Mouse (Mus musculus) hindbrain, embryonic 14.5 days (tissue): ENCODE results near the gene Srp68. TPM values are rescaled to one million over a fixed set of nuclear protein-coding genes. Genes with fewer than 3 reads are reported as not detected.
A peak's percentile ranks its signal among the peaks of the same experiment; 100 is the strongest.

ENCODE experiments used
- ATAC-seq: fragments of 200-750 bp; cut with Nextera tagmentation; 2 replicates; pipeline ENCODE4 v1.8.0; 2017; ENCODE audit warnings: moderate number of reproducible peaks, mild to moderate bottlenecking, moderate TSS enrichment, moderate library complexity; ENCODE audit not compliant: low FRiP score
- DNase-seq: peaks from one replicate; pipeline ENCODE4 v3.0.0-alpha.2; 2015; ENCODE audit warnings: low spot score
- H3K27ac ChIP-seq: fragments of 300-500 bp; sonication (generic); 2 replicates; pipeline ENCODE4 v1.5.1; 2014; ENCODE audit warnings: mild to moderate bottlenecking, moderate library complexity
- H3K27me3 ChIP-seq: fragments of 300-500 bp; sonication (generic); 2 replicates; pipeline ENCODE4 v1.6.1; 2014; ENCODE audit warnings: mild to moderate bottlenecking, low read length, mixed read lengths; ENCODE audit not compliant: control insufficient read depth, insufficient read depth
- H3K36me3 ChIP-seq: fragments of 300-500 bp; sonication (generic); replicated peaks from 2 replicates; pipeline ENCODE4 v1.6.1; 2014; ENCODE audit not compliant: control insufficient read depth, insufficient read depth
- H3K4me1 ChIP-seq: fragments of 300-500 bp; sonication (generic); replicated peaks from 2 replicates; pipeline ENCODE4 v1.6.1; 2014; ENCODE audit warnings: antibody characterized with exemption, low read length, mixed read lengths; ENCODE audit not compliant: control insufficient read depth, insufficient read depth
- H3K4me2 ChIP-seq: fragments of 300-500 bp; sonication (generic); replicated peaks from 2 replicates; pipeline ENCODE4 v1.6.1; 2014; ENCODE audit warnings: mild to moderate bottlenecking, moderate library complexity
- H3K4me3 ChIP-seq: fragments of 300-500 bp; sonication (generic); replicated peaks from 2 replicates; pipeline ENCODE4 v1.5.1; 2014; ENCODE audit warnings: mild to moderate bottlenecking, low read length
- H3K9ac ChIP-seq: fragments of 300-500 bp; sonication (generic); 2 replicates; pipeline ENCODE4 v1.6.1; 2014
- H3K9me3 ChIP-seq: fragments of 300-500 bp; sonication (generic); 2 replicates; pipeline ENCODE4 v1.6.1; 2016; ENCODE audit warnings: low read length; ENCODE audit not compliant: control insufficient read depth
- WGBS: fragments of 180-500 bp; shearing (Covaris S2); extraction: QIAGEN DNeasy Blood & Tissue Kit; methylation state at CpG from one replicate; pipeline ENCODE4 v1.1.7; 2014; 5-methylcytosine and 5-hydroxymethylcytosine counted together
- polyA plus RNA-seq: library from polyadenylated mRNA; unstranded; fragments of >200 nt; fragmentation: Nextera tagmentation; extraction: Ambion mirVana; gene quantifications from 2 replicates; pipeline ENCODE4 v1.2.1, GENCODE M21; 2014

The Srp68 gene
- polyA plus RNA-seq, 1 experiment from 2014 or later: 52.0 TPM

- no peak overlapping the region for H3K27ac ChIP-seq
- H3K4me3 ChIP-seq: peak overlapping the region; percentile 60
- H3K9ac ChIP-seq: no peak overlapping the region
- no peaks in the 10 kb centered on the region for H3K9me3 ChIP-seq
- peak overlapping the region; percentile 72 for H3K4me2 ChIP-seq
- peaks cover 7% of the 10 kb centered on the region for H3K4me1 ChIP-seq
- H3K27me3 ChIP-seq: no peaks in the 10 kb centered on the region
- ATAC-seq: no peak
- H3K36me3 ChIP-seq: peaks cover 46% of the 10 kb centered on the region
- DNase-seq: no peak
- WGBS: 96% methylated on average over 2 of the region's 2 CpGs
These were observed 31.4 kb upstream of the Srp68 start for GRCm38 (mm10) chr11:116305423-116305822.

- Histone ChIP-seq H3K9ac (no peak overlapping the region), H3K9me3 (no peaks in the 10 kb centered on the region), H3K4me2 (no peak overlapping the region), H3K4me1 (no peaks in the 10 kb centered on the region), H3K27me3 (no peaks in the 10 kb centered on the region), H3K4me3 (no peak overlapping the region), H3K27ac (no peak overlapping the region), H3K36me3 (peaks cover 98% of the 10 kb centered on the region)
- WGBS: 94% methylated on average over 6 of the region's 6 CpGs
- DNase-seq (no peak), ATAC-seq (no peak)
These were observed 24.6 kb upstream of the Srp68 start for GRCm38 (mm10) chr11:116298621-116299020.

DNA sequence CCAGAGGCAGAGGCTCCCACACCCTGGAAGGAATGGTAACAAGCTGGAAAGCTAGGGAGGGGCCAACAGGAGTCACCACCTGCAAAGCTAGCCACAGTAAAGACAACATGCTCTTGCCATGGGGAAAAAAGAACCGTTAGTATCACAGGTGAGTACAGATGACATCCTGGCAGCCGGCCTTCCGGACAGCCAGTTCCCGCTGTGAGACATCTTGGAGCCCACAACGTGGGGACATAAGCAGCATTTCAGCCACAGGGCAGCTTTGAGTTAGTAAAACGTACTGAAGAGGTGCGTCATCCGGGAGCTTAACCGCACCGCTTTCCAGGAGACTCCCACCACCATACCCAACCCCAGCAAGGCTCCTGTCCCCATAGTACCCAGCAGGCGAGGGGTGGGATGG, 24.2 kb upstream of the Srp68 start:
- H3K36me3 ChIP-seq: peaks cover 98% of the 10 kb centered on the region
- H3K4me2 ChIP-seq: no peak overlapping the region
- ATAC-seq (no peak), DNase-seq (no peak)
- 91% methylated on average over 11 of the region's 11 CpGs for WGBS
- no peak overlapping the region for H3K27ac ChIP-seq
- H3K4me1 ChIP-seq: no peaks in the 10 kb centered on the region
- H3K4me3 ChIP-seq: no peak overlapping the region
- H3K9me3 ChIP-seq: no peaks in the 10 kb centered on the region
- H3K9ac ChIP-seq: no peak overlapping the region
- no peaks in the 10 kb centered on the region for H3K27me3 ChIP-seq

DNA sequence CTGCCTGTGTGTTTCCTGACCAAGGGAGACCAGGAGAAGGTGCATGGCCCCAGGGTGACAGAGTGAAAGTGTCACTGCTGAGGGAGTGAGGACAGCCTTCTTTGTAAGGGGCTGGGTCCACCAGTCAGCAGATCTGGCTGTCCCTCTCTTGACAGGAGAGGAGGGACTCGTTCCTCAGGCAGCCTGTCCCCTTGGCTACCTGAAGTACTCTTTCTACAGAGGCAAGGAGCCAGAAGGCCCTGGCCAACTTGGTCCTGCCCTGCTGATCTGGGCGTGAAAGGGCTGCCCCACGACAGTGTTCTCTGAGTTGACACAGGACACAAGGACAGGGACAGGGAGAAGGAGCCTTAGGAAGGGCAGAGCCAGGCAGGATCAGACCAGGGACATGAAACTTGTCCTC, 23.0 kb upstream of the Srp68 start:
- DNase-seq: no peak
- Histone ChIP-seq H3K4me3 (no peak overlapping the region), H3K27ac (no peak overlapping the region), H3K27me3 (no peaks in the 10 kb centered on the region), H3K36me3 (peaks cover 98% of the 10 kb centered on the region), H3K9ac (no peak overlapping the region), H3K9me3 (no peaks in the 10 kb centered on the region), H3K4me2 (no peak overlapping the region), H3K4me1 (no peaks in the 10 kb centered on the region)
- no peak for ATAC-seq
- WGBS: 87% methylated on average over 3 of the region's 3 CpGs

DNA sequence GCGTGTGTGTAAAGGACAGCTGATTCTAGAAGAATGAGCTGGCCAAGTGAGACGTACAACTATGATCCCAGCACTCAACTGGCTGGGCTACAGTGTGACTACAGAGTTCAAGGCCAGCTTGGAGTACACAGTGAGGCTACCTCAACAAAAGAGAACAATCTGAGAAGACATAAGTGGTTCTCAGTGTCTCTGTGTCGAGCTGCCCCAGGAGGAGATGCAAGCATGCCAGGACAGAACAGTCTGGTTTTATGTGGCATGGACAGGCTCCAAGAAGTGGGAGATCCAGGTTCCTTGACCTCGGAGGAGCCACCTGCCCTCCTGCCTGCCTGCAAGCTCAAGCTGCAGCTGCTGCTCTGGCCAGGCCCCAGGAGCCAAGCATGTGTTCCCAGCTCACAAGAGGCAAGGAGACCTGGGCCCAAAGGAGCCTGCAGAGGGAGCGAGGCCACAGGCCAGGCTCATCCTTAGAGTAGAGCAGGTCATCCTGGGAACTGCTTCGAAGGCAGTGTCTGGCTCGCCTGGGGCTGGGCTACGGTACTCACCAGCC, 22.2 kb upstream of the Srp68 start:
- WGBS: 86% methylated on average over 8 of the region's 8 CpGs
- H3K36me3 ChIP-seq: peaks cover 98% of the 10 kb centered on the region
- ATAC-seq: no peak
- no peaks in the 10 kb centered on the region for H3K9me3 ChIP-seq
- no peak for DNase-seq
- H3K9ac ChIP-seq: no peak overlapping the region
- no peaks in the 10 kb centered on the region for H3K4me1 ChIP-seq
- H3K4me2 ChIP-seq: no peak overlapping the region
- no peaks in the 10 kb centered on the region for H3K27me3 ChIP-seq
- H3K4me3 ChIP-seq: no peak overlapping the region
- H3K27ac ChIP-seq: no peak overlapping the region

GRCm38 (mm10) chr11:116294319-116294718, 20.3 kb upstream of the Srp68 start:
- WGBS: 36% methylated on average over 5 of the region's 5 CpGs
- H3K4me1 ChIP-seq: no peaks in the 10 kb centered on the region
- H3K9ac ChIP-seq: no peak overlapping the region
- H3K9me3 ChIP-seq: no peaks in the 10 kb centered on the region
- no peaks in the 10 kb centered on the region for H3K27me3 ChIP-seq
- H3K27ac ChIP-seq: no peak overlapping the region
- no peak overlapping the region for H3K4me3 ChIP-seq
- ATAC-seq (no peak), DNase-seq (peak; percentile 77)
- H3K4me2 ChIP-seq: no peak overlapping the region
- H3K36me3 ChIP-seq: peaks cover 98% of the 10 kb centered on the region

DNA sequence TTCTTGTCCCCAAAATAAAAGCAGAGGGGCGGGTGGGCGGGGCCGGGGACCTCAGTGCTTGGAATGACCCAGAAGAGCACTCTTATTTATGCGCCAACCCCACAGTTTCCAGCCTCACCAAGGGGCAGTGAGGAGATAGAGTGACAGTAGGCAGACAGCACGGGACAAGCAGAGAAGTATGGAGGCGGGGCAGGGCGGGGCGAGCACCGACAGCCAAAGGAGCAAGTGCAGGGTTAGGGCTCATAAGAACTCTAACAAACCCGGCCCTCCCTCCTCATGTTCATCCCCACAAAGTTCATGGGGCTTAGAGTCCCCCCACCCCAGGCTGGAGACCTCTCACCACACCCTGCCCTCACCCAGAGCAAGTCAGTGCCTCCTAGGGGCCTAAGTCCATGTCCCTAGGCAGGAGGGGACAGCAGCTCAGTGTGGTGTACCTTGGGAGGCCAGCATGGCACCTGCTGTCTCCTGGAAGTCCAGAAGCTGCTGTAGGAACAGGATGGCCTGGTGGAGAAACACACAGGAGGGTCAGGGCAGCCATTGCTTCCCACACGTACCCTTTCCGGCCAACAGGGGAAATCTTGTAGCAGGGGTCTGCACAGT, 19.6 kb upstream of the Srp68 start:
- no peak overlapping the region for H3K27ac ChIP-seq
- H3K4me2 ChIP-seq: no peak overlapping the region
- DNase-seq: no peak
- no peak for ATAC-seq
- H3K9ac ChIP-seq: no peak overlapping the region
- 82% methylated on average over 12 of the region's 12 CpGs for WGBS
- H3K9me3 ChIP-seq: no peaks in the 10 kb centered on the region
- no peaks in the 10 kb centered on the region for H3K27me3 ChIP-seq
- H3K4me1 ChIP-seq: no peaks in the 10 kb centered on the region
- H3K36me3 ChIP-seq: peaks cover 99% of the 10 kb centered on the region
- H3K4me3 ChIP-seq: no peak overlapping the region

DNA sequence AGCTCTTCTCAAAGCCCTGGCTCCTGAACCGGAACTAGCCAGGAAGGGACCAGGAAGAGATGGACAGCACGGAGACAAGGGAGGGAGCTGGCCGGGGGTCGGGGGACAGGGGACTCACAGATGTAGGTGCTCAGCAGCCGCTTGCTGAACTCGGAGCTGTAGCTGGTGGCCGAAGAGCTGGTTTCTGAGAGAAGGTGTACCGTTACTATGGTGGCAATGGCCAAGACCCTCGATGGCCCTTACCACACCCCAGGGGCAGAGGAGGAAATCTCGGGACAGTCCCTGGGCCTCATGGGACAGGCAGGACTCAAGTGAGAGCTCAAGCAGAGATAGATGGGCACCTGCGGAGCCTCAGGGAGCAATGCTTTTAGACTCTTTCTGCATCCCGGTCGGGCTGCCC, 18.4 kb upstream of the Srp68 start:
- 94% methylated on average over 13 of the region's 13 CpGs for whole genome bisulfite sequencing
- ATAC-seq (no peak), DNase-seq (no peak)
- H3K36me3 ChIP-seq: peaks cover 100% of the 10 kb centered on the region
- H3K27me3 ChIP-seq: no peaks in the 10 kb centered on the region
- H3K27ac ChIP-seq: no peak overlapping the region
- no peak overlapping the region for H3K4me3 ChIP-seq
- H3K9ac ChIP-seq: no peak overlapping the region
- H3K9me3 ChIP-seq: no peaks in the 10 kb centered on the region
- H3K4me2 ChIP-seq: no peak overlapping the region
- H3K4me1 ChIP-seq: no peaks in the 10 kb centered on the region

GRCm38 (mm10) chr11:116290556-116290955, 16.5 kb upstream of the Srp68 start:
- H3K27ac ChIP-seq: no peak overlapping the region
- H3K4me2 ChIP-seq: no peak overlapping the region
- WGBS: 83% methylated on average over 8 of the region's 8 CpGs
- no peaks in the 10 kb centered on the region for H3K4me1 ChIP-seq
- no peak overlapping the region for H3K4me3 ChIP-seq
- ATAC-seq (no peak), DNase-seq (no peak)
- no peaks in the 10 kb centered on the region for H3K9me3 ChIP-seq
- H3K9ac ChIP-seq: no peak overlapping the region
- H3K27me3 ChIP-seq: 0 out of 2 replicates have a peak, but pooled peaks cover 3% of the 10 kb centered on the region
- H3K36me3 ChIP-seq: peaks cover 85% of the 10 kb centered on the region

DNA sequence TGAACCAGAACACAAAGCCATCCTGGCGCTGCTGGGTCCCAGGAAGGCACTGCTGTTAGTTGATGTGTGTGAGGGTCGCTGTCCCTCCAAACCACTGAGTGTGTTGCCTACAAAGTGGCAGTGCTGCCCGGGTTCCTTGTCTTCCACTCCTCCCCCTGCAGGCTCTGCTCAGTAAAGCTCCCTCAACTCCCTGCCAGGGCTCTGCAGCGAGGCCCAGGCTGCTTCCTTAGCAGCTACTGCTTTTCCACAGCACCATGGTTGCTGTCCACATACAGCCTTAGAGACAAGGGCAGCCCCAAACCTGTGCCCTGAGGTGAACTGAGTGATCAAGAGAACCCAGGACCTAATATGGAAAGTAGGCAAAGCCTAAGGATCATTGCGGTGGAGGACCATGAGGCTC, 13.3 kb upstream of the Srp68 start:
- H3K4me3 ChIP-seq: no peak overlapping the region
- H3K27me3 ChIP-seq: peaks cover 31% of the 10 kb centered on the region
- peaks cover 53% of the 10 kb centered on the region for H3K36me3 ChIP-seq
- ATAC-seq (no peak), DNase-seq (no peak)
- no peak overlapping the region for H3K27ac ChIP-seq
- no peaks in the 10 kb centered on the region for H3K4me1 ChIP-seq
- H3K9me3 ChIP-seq: no peaks in the 10 kb centered on the region
- 74% methylated on average over 5 of the region's 5 CpGs for WGBS
- no peak overlapping the region for H3K4me2 ChIP-seq
- no peak overlapping the region for H3K9ac ChIP-seq
